Mouse (Mus musculus) heart, adult 2 months (tissue): ENCODE measurements around the gene Sort1. TPM values are rescaled to one million over a fixed set of nuclear protein-coding genes. Genes with fewer than 3 reads are reported as not detected.

Experiments
- DNase-seq, 2 experiments: peaks; one replicate each; pipeline ENCODE4 v3.0.0; 2021
- H3K27ac ChIP-seq: fragments of 200-600 bp; 2 replicates; pipeline ENCODE4 v1.8.1; 2022
- H3K27me3 ChIP-seq: fragments of 200-500 bp; 2 replicates; pipeline ENCODE4 v1.6.1; 2012; ENCODE audit warnings: mild to moderate bottlenecking, low read length, inconsistent platforms, mixed read lengths; ENCODE audit not compliant: control insufficient read depth, insufficient read depth
- H3K36me3 ChIP-seq: fragments of 200-500 bp; 2 replicates; pipeline ENCODE4 v1.6.1; 2012; ENCODE audit warnings: low read length, inconsistent platforms; ENCODE audit not compliant: control insufficient read depth, insufficient read depth
- H3K4me1 ChIP-seq: fragments of 200-500 bp; 2 replicates; pipeline ENCODE4 v1.6.1; 2011; ENCODE audit warnings: low read length; ENCODE audit not compliant: control insufficient read depth, insufficient read depth
- H3K4me3 ChIP-seq: fragments of 200-600 bp; 2 replicates; pipeline ENCODE4 v1.8.1; 2022
- H3K79me2 ChIP-seq: fragments of 200-500 bp; replicated peaks from 2 replicates; pipeline ENCODE4 v1.6.1; 2012; ENCODE audit warnings: mild to moderate bottlenecking, inconsistent platforms, low read length, moderate library complexity, mixed read lengths; ENCODE audit not compliant: control insufficient read depth, insufficient read depth
- H3K9ac ChIP-seq: fragments of 200-500 bp; 2 replicates; pipeline ENCODE4 v1.6.1; 2012; ENCODE audit warnings: low read depth, mild to moderate bottlenecking, control low read depth, inconsistent platforms, low read length, mixed read lengths
- CTCF ChIP-seq: fragments of 200-600 bp; IDR thresholded peaks from 2 replicates; pipeline ENCODE4 v1.8.1; 2022; ENCODE audit warnings: antibody characterized with exemption, mild to moderate bottlenecking, moderate library complexity
- EP300 ChIP-seq: fragments of 200-500 bp; IDR thresholded peaks from 2 replicates; pipeline ENCODE4 v1.6.1; 2011; ENCODE audit warnings: low read depth, low read length, control low read depth; ENCODE audit not compliant: insufficient read depth
- POLR2A ChIP-seq: fragments of 200-500 bp; IDR thresholded peaks from 2 replicates; pipeline ENCODE4 v1.6.1; 2011; ENCODE audit warnings: mild to moderate bottlenecking, low read depth, low read length, control low read depth; ENCODE audit not compliant: insufficient read depth
- WGBS: fragments of 180-500 bp; shearing (Covaris S2); methylation state at CpG from one replicate; pipeline ENCODE4 v1.1.7; 2018; 5-methylcytosine and 5-hydroxymethylcytosine counted together
- intact Hi-C: fragments of 180-260 bp; cut with DNase I; formaldehyde crosslinking; loops from one replicate; pipeline ENCODE4 v1.15.1; 2025
- polyA plus RNA-seq: library from polyadenylated mRNA; depleted of rRNA; stranded (reverse); fragments of >200 nt; gene quantifications from 2 replicates; pipeline ENCODE4 v1.2.3, GENCODE M21; 2012
- total RNA-seq, 2 experiments: library from RNA; stranded (reverse); gene quantifications; 2 replicates each; pipeline ENCODE4 v1.2.3; 2021

Sort1 gene
- total and polyA plus RNA-seq, 3 experiments, result 17.4 to 33.7 (median 19.2) TPM

GRCm38 (mm10) chr3:108381945-108382875 lies 98.3 kb downstream of the Sort1 start:
- DNase-seq, result no peak
- WGBS, result 66% methylated on average over 14 of the region's 14 CpGs
- H3K27me3 ChIP-seq, result no peaks in the 10 kb centered on the region
- no peaks in the 10 kb centered on the region for H3K36me3 ChIP-seq
- peak overlapping the region; percentile 20; the same call in 1 of the 2 replicates for H3K4me3 ChIP-seq
- no peaks in the 10 kb centered on the region for H3K79me2 ChIP-seq
- intact Hi-C loops, result no loop called here
- no peak overlapping the region for H3K9ac ChIP-seq
- peaks cover 5% of the 10 kb centered on the region for H3K4me1 ChIP-seq
- TF ChIP-seq POLR2A, result no peak
- TF ChIP-seq CTCF, result no peak
- no peak for TF ChIP-seq EP300
- H3K27ac ChIP-seq, result peak overlapping the region; percentile 38; the same call in 1 of the 2 replicates

GRCm38 (mm10) chr3:108383485-108384354 lies 99.8 kb downstream of the Sort1 start, which contains the start of gene Psrc1:
TSS of gene Psrc1 (plus strand) at chr3:108383839.
- H3K36me3 ChIP-seq, result no peaks in the 10 kb centered on the region
- no peaks in the 10 kb centered on the region for H3K27me3 ChIP-seq
- peak within 1 kb of the TSS; percentile 76 for H3K4me3 ChIP-seq
- TF ChIP-seq EP300 (no peak), CTCF (no peak), POLR2A (no peak)
- peaks cover 5% of the 10 kb centered on the region for H3K4me1 ChIP-seq
- H3K79me2 ChIP-seq, result no peaks in the 10 kb centered on the region
- intact Hi-C loops, result no loop called here
- peak within 1 kb of the TSS; percentile 13; the same call in 1 of the 2 replicates for H3K27ac ChIP-seq
- peak; percentile 91 to 93 for DNase-seq
- 3% methylated on average over 44 of the region's 44 CpGs for WGBS
- peak within 1 kb of the TSS; percentile 62 for H3K9ac ChIP-seq

- H3K4me3 ChIP-seq, result no peak overlapping the region
- 61% methylated on average over 2 of the region's 2 CpGs for WGBS
- no peaks in the 10 kb centered on the region for H3K27me3 ChIP-seq
- H3K36me3 ChIP-seq, result no peaks in the 10 kb centered on the region
- TF ChIP-seq EP300, result no peak
- no peak for TF ChIP-seq POLR2A
- DNase-seq, result no peak
- H3K4me1 ChIP-seq, result peaks cover 7% of the 10 kb centered on the region
- H3K79me2 ChIP-seq, result no peaks in the 10 kb centered on the region
- H3K9ac ChIP-seq, result no peak overlapping the region
- H3K27ac ChIP-seq, result no peak overlapping the region
- intact Hi-C loops, result no loop called here
Observed at GRCm38 (mm10) chr3:108384425-108384824, 100.5 kb downstream of the Sort1 start.

GRCm38 (mm10) chr3:108386186-108386585 lies 102.3 kb downstream of the Sort1 start:
- H3K4me3 ChIP-seq, result no peak overlapping the region
- TF ChIP-seq POLR2A, result no peak
- TF ChIP-seq EP300, result no peak
- TF ChIP-seq CTCF, result no peak
- H3K27ac ChIP-seq, result no peak overlapping the region
- no peak for DNase-seq
- WGBS, result 91% methylated on average over 10 of the region's 10 CpGs
- H3K79me2 ChIP-seq, result no peaks in the 10 kb centered on the region
- no peaks in the 10 kb centered on the region for H3K36me3 ChIP-seq
- peaks cover 7% of the 10 kb centered on the region for H3K4me1 ChIP-seq
- no peaks in the 10 kb centered on the region for H3K27me3 ChIP-seq
- H3K9ac ChIP-seq, result no peak overlapping the region
- intact Hi-C loops, result no loop called here

- Histone ChIP-seq H3K79me2 (no peaks in the 10 kb centered on the region), H3K36me3 (no peaks in the 10 kb centered on the region), H3K27ac (no peak overlapping the region), H3K4me3 (no peak overlapping the region), H3K4me1 (peaks cover 2% of the 10 kb centered on the region), H3K9ac (no peak overlapping the region), H3K27me3 (no peaks in the 10 kb centered on the region)
- 0% methylated on average over 5 of the region's 5 CpGs for WGBS
- TF ChIP-seq CTCF, result peak; percentile 95
- TF ChIP-seq EP300, result peak; percentile 98
- no peak for TF ChIP-seq POLR2A
- intact Hi-C loops, result loop anchor here (1.0 kb wide), 2 partner anchors 107 to 225 kb away; no protein-coding TSS in a partner anchor
- DNase-seq, result peak; percentile 92 to 95
Observed at GRCm38 (mm10) chr3:108389111-108389545, 105.2 kb downstream of the Sort1 start.
